Mouse (Mus musculus): Measurements from ENCODE around the gene Clec2i.
A peak's percentile ranks its signal among the peaks of the same experiment; 100 is the strongest.

The Clec2i gene

DNA sequence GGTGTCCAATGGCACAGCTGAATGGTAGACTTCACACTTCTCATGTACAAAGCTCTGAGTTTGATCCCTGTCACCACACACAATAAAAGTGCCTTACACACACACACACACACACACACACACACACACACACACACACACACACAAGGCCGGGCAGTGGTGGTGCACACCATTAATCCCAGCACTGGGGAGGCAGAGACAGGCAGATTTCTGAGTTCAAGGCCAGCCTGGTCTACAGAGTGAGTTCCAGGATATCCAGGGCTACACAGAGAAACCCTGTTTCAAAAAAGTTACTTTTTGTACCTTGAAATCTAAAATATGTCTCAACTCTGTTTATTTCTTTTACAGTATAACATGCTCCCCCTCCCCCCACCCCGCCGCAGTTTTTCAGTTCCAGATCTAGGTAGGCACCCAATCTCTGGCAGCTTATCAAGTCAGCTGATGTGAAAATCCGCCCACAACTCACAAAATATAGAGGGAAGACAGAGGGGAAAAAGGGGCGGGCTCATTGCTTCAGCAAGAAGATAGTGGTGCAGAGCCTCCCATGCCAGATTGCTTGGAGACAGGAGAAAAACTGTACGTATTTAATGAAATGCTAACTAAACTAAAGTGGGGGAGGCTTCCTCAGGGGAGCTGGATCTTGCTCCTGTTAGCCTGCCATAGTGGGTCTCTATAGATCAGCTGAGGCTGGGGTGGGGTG is at the start of gene Clec2i:
Gene Clec2i (plus strand): TSS at position 498 of the 700 bp plus-strand sequence.
- peak; percentile 93 for DNase-seq (ENCODE audit: low read depth)

DNA sequence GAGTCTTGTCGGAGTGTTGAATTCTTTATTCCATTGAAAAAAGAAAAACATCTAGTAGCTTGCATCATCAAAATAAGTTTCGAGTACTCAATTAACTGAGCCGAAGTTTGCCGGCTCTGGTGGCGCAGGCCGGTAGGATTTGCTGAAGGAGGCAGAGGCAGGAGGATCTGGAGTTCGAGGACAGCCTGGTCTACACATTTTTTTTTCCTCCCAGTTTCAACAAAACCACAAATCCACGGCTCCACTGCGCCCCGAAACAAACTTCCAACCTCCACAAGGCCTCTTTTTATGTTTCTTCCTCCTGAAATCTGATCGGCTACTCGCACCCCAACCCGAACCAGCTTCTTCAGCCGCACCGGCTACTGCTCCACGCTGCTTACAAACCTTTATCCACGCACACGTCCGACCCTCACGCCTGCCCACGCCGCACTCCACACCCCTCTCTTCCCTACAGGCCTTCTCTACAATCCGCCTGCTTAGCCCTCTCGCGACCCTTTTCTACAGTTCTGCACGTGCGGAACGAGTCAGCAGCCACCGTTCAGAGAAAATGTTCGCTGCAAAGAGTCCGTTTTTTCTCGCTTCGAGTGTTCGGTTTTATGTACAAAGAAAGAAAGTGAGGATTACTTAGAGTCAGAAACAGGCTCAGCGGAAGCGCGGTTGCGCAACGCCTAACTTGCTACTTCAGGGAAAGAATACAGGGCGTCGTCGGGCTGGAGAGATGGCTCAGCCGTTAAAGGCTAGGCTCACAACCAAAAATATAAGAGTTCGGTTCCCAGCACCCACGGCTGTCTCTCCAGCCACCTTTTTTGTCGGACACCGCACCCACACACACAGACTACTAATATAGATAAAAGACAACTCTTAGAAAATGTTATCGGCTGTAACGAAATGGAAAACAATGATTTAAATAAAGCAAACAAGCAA is 48.8 kb upstream of the Clec2i start:
- peak; percentile 97 for DNase-seq (ENCODE audit: low read depth)

DNA sequence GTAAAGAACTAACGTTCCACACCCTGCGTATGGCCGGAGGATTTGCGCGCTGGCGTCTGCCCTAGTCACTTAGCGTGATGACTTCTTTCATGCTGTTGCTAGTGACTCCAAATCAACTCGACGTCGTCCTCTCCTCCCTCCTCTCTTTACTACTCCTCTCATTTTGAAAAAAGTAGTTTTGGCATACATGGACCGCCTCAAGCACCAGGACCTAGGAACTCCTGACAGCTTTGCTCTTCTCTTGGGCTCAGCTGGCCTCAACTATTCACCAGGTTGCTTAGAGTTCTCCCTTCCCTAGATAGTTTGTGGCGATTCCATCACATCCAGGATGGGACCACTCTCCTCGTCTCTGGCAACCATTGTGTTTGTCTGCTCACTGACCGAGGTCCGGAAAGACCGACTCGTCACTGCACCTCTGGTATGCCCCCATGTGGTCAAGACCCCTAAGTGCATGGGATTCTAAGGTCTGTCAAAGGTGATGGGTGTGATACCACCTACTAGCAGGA is 48.1 kb upstream of the Clec2i start:
- peak; percentile 94 for DNase-seq (ENCODE audit: low read depth)

DNA sequence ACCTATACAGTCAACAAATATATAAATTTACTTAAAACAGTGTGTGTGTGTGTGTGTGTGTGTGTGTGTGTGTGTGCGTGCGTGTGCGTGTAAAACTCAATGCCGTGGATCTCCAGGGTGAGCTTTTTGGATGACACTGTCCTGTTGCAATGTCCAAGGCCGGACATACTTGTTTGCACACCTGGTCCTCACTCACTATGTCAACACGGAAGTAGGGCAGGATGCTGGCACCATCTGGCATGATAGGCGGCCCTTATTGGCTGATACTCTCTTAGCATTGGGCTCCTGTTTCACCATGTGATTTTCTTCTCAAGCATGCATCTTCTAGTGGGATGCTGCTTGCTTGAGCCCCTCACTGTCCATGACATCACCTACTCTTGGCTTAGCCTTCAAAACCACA is 47.5 kb upstream of the Clec2i start:
- no peak for DNase-seq (ENCODE audit: low read depth)

DNA sequence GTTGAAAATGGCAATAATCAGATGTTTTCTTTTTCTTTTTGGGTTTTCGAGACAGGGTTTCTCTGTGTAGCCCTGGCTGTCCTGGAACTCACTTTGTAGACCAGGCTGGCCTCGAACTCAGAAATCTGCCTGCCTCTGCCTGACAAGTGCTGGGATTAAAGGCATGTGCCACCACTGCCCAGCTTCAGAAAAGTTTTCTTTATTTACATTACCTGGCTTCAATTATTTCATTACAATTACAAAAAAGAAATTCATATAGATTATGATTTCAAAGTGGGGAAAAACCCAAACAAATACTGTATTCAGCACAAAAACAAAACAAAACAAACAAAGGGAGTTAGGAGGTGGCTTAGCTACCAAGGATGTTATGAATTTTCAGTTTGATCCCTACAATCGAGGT is 46.7 kb upstream of the Clec2i start:
- DNase-seq (ENCODE audit: low read depth) = peak; percentile 42

DNA sequence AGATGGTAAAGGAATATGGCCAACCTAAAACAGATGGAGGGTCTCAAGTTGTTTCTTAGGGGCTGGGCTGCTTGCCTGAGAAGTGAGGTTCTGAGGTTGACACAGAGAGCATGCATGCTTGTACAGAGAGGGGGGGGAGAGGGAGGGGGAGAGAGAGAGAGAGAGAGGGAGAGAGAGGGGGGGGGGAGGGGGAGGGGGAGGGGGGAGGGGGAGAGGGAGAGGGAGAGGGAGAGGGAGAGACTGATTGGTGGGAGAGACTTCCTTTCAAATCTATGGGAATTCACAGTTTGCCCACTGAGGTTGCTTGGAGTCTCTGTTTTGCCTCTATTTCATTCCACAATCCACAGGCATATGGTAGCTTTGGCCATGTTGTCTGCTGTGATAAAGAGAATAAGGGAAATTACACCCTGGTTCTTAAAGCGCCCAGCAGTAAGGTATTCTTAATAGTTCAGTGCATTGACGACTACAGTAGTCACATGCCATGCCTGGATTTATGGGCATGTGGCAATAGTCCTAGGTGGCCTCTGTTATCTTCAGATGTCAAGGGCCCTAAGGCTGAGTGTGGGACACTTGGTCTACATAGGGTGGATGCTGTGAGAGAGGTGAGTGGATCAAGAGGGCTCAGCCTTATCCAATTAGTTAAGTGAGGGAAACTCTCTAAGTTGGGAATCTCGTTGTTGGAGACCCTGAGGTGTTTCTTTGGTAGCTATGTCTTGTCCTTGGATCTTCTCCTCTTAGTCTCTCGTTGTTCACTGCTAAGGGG is 45.9 kb upstream of the Clec2i start:
- peak; percentile 43 for DNase-seq (ENCODE audit: low read depth)

DNA sequence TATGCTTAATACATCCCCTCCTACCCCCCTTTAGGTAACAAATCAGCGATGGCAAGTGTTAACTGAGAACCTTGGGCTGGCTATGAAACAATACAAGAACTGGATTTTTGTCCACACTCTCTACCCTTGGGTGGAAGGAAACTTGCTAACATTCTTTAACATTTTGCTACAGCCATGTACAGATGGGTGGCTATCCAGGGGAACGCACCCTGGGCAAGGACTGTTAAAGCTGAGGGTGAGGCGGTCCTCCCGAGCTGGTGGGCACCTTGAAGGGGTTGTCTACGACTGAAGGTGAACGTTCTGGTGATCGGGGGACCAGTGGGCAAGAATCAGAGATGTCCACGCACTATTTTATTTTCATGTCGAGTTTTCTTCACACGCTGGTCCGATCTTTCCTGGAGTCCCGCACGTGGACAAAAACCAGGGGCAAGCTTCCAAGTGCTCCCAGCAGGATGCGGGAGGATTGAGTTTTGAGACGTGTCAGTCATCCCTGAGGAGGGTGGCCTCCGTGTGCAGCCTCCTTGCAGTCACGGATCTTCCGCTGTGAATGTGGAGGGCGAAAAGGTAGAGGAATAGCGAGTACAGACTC is 44.9 kb upstream of the Clec2i start:
- no peak for DNase-seq (ENCODE audit: low read depth)

DNA sequence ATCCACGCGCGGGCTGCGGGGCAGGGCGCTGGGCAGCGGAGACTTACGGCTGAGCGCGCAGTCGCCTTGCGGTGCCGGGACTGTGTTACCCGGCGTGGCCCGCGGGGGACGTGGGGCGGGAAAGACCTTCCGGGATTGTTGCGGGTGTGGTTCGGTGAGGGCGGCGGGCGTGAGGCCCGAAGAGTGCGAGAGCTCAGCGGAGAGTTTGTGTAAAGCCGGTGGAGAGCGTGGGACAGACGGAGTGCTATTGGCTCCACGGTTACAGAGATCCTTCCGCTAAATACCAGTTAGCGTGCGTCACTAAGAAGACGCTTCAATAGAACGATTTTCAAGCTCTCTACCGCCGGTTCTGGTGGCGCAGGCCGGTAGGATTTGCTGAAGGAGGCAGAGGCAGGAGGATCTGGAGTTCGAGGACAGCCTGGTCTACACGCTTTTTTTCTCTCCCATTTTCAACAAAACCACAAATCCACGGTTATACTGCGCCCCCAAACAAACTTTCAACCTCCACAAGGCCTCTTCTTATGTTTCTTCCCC is 44.4 kb upstream of the Clec2i start:
- DNase-seq (ENCODE audit: low read depth) = peak; percentile 100

DNA sequence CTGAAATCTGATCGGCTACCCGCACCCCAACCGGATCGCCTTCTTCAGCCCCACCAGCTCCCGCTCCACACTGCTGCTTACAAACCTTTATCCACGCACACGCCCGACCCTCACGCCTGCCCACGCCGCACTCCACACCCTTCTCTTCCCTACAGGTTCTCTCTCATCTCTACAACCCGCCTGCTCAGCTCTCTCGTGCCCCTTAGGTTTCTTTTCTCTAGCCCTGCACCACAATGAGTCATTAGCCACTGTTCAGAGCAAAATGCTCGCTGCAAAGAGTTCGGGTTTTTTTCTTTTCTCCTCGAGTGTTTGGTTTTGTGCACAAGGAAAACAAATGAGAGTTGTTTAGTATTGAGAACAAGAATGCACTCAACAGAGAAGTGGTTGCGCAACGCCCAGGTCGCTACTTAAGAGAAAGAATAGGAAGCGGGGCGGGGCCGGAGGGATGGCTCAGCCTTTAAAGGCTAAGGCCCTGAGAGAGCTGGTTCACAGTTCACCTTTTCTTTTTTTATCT is 43.9 kb upstream of the Clec2i start:
- peak; percentile 78 for DNase-seq (ENCODE audit: low read depth)

DNA sequence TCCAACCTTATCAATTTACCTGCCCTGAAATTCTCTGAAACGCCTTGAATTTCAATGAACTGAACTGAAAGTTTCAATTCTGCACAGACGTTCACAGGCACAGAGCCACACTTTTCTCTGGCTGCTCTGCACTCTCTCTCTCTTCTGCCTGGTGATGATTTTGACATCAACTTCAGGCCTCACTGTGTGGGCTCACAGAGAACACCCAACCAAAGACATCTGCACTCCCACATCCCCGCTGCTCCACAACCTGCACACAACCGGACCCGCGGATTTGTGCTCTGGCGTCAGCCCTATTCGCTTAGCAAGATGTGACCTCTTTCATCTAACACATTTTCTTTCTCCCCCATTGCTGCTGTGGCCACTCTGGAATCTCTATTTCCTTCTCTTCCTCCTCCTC is 43.3 kb upstream of the Clec2i start:
- DNase-seq (ENCODE audit: low read depth) = peak; percentile 39

DNA sequence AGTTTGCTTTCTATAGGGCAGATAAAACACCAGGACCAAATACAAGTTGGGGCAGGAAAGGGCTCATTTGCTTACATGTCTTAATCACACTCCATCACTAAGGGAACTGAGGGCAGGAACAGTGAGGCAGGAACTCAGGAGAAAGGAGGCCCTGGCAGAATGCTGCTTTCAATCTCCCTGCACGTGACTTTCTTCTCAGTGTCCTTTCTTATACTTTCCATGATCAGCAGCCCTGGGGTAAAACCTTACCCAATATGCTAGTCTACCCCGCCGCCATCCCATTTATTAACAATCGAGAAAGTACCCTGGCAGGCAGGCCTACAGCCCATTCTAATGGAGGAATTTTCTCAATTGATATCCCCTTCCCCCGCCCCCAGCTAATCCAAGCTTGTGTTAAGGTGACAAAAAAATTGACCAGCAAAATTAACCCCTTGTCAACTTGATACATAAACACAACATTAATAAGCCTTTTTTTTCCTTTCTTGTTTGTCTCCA is 42.8 kb upstream of the Clec2i start:
- peak; percentile 26 for DNase-seq (ENCODE audit: low read depth)

DNA sequence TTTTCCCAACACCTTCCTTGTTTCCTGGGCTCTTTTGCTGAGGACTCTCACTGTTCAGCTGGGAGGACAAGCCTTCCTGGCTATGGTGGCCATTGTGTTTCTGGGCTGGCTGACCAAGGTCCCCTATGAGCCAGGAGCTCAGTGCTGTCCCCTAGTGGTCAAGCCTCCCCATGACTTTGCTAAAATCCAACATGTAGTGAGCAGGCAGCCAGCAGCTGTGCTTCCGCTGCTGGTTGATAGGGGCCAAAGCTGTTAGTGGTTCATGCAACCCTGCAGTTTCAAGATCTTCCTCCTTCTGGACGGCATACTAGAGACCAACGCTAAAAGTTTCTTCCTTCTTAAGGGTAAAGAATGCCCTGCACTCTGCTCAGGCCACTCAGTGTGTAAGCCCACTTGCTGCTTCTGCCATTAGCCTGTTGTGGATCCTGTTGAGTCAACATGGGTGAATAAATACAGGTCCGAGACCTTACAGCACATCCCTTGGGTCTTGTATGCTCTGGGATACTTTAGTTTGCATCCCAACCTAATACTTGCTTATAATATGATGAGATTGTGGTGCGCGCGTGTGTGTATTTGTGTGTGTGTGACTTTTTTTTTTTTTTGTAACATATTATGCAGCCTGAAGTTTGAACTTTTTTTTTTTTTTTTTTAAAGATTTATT is 41.9 kb upstream of the Clec2i start:
- peak; percentile 89 for DNase-seq (ENCODE audit: low read depth)

DNA sequence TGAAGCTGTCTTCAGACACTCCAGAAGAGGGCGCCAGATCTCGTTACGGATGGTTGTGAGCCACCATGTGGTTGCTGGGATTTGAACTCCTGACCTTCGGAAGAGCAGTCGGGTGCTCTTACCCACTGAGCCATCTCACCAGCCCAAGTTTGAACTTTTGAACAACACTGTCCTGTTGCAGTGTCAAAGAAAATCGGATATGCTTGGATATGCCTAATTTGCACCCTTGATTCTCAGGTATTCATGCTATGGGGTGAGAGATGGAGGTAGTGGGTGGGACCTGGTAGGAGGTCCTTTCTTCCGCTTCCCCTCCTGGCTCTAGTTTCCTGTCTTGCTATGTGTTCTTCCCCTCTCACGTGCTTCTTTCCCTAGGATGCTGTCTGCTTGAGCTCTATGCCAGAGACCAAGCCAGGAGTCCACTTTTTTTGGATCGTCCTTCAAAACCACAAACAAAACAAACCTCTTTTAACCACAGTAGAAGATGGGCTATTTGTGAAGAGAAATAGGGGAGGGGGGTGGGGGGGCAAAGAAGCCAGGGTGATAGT is 41.3 kb upstream of the Clec2i start:
- peak; percentile 48 for DNase-seq (ENCODE audit: low read depth)

DNA sequence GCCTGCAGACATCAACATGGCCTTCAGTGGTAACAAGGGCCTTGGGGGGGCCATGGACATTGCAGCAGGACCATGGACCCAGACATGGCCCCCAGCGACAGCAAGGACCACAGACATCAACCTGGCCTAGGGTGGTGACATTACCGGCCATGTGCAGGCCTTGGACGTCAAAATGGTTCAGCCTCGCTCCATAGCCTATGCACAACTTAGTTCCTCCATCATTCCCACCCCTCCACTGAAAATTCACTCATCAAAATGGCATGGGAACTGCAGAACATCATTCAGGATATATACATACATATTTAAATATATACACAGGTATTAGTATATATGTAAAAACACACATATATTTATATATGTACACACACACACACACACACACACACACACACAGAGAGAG is 40.0 kb upstream of the Clec2i start:
- no peak for DNase-seq (ENCODE audit: low read depth)

DNA sequence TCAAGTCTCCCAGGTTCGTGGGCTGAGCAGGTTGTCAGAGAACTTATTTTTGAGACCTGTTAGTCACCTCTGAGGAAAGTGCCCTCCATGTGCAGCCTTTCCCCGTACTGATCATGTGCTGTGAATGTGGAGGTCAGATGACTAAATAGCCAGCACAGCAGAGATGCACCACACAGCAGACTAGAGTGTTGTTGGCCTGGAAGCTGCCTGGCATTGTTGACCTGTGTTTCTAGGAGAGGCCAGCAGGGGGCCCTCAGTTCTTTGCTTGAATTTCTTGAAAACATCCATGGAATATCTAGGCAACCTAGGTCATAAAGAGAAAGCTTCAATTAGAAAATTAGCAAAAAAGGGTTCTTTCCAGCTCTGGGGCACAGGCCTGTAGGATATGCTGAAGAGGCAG is 37.5 kb upstream of the Clec2i start:
- peak; percentile 81 for DNase-seq (ENCODE audit: low read depth)

DNA sequence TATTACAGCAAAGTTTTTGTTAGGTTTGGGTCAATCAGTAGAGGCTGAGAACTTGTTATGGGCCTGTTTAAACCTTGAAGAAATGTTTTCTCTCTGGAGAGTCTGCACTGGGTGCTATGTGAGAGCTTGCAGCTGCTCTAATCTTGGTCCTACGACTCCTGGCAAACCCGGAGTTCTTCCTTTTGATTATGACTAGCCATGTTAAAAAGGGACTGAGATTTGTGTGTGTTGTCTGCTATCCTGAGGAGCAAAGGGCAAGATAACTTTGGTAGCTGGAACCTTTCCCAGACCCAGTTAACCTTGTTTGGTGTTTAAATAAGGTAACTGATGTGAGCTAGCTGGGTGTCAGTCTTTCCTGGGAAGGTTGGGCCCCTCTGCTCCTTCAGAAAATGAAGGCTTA is 36.7 kb upstream of the Clec2i start:
- no peak for DNase-seq (ENCODE audit: low read depth)

DNA sequence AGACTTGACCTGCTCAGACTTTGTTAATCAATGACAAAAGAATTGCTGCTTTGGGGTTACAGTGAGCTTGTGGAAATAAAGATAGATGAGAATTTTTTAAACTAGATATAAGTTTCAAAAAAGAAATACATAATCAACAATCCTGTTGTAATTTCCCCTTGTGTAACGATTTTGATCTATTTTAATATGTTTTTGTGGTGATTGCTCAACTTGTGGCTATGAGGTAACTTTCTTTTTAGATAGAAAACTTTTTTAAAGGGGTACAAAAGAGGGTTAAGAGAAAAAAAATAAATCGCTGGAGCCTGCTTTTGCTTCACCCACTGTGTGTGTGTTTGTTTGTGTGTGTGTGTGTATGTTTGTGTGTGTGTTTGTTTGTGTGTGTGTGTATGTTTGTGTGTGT is 36.2 kb upstream of the Clec2i start:
- no peak for DNase-seq (ENCODE audit: low read depth)

DNA sequence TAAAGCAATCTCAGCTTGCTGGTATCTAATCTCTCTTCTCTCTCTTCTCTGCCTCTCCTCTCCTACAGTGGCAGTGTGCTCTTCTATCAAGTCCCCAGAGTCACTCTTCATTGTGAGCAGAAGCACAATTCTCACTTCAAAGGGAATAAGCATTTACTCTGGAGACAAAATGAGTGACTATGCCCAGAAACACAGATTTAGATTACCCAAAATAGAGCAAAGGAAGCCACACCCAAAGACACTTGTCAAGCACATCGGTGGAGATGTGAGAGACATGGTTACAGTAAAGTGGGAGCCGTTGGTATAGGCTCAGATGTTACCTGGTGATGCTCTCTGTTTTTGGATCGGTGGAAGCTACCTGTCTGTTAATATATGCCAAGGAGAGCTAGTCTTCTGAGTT is 34.6 kb upstream of the Clec2i start:
- DNase-seq (ENCODE audit: low read depth) = peak; percentile 61

DNA sequence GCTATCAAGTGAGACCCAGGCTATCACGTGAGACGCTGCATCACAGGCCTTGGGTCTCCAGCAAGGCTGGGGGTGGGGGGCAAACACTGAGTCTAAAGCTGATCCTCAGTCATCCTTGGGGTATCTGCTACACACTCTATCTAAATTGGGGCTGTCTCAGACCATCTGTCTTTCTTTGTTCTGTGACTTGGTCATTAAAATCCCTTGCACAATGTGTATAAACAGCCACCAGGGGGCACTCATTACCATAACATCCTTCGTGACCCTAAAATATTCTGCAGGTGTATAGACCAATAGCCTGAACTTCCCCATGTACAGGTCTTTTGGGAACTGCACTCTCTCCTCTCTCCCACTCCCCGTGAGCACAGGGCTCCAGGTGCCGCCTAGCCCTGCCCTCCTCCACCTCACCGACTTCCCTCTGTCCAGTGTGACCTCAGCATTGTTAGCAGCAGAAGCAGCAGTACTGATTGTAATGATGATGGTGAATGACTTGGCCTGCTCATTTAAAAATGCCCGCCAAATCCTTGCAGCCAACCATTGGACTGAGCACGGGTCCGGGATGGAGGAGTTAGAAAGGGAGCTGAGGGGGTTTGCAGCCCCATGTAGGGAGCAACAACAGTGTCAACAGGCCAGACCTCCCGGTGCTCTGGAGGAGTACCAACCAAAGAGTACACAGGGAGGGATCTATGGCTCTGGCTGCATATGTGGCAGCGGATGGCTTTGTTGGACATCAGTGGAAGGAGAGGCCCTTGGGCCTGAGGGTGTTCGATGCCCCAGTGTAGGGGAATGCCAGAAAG is 33.2 kb upstream of the Clec2i start:
- peak; percentile 88 for DNase-seq (ENCODE audit: low read depth)

DNA sequence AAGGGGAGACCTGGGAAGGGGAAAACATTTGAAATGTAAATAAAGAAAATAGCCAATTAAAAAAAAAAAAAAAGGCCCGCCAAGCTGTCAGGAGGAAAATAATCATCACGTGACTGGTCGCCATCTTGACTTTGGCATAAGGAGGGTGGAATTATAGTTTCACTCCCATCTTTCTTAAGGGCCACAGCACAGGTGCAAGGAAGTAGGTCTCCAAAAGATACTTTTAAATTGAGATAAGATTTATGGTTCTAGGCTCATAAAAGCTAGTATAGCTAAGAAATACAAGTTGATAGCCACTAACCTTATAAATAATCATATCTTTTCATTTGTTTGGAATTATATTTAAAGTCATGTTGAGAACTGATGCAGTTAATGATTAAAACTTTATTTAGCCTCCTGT is 32.5 kb upstream of the Clec2i start:
- DNase-seq (ENCODE audit: low read depth) = no peak
